Mouse (Mus musculus): Measurements from ENCODE around the gene Cpa1. TPM values are rescaled to one million over a fixed set of nuclear protein-coding genes. Genes with fewer than 3 reads are reported as not detected.

Cpa1 gene
- total and polyA plus RNA-seq, 3 experiments = not detected

DNA sequence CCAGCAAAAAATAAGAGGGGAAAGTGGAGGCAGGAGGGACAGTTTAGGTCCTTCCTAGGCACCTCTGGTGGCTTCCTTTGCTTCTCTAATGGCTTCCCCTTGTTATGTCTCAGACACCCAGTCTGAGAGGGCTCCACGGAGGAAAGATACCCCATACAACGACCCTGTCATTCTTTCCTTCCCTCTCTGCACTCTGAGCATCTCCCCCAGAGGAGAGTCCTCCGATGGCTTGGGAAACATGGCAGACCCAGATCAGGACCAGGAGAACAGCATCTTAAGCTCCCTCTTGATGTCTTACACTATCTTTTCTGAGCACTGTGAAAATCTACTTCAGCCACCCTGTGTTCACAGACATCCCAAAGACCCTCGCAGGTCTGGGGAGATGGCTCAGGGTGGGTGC lies 23.3 kb upstream of the Cpa1 start:
- Histone ChIP-seq H3K27me3 (ENCODE audit: control insufficient read depth in 1 of 2, insufficient read depth in 2 of 2, low read length in 2 of 2) (peaks cover 0 to 2% of the 10 kb centered on the region in 2 experiments; a peak in 1 of 4 replicates), H3K9ac (ENCODE audit: control insufficient read depth, low read depth, low read length, poor library complexity, severe bottlenecking) (no peak overlapping the region), H3K4me3 (ENCODE audit: control insufficient read depth in 1 of 2, insufficient read depth in 1 of 2, low read depth in 2 of 2, low read length in 2 of 2) (no peak overlapping the region), H3K27ac (ENCODE audit: control insufficient read depth, low read depth, low read length) (no peak overlapping the region), H3K79me2 (ENCODE audit: control insufficient read depth, insufficient read depth, low read length, poor library complexity) (no peaks in the 10 kb centered on the region), H3K4me1 (ENCODE audit: control insufficient read depth in 1 of 2, insufficient read depth in 2 of 2, low read length in 2 of 2) (peaks cover 0 to 4% of the 10 kb centered on the region in 2 experiments; a peak in 1 of 4 replicates), H3K9me3 (replicated peaks; ENCODE audit: insufficient read depth, low read length) (no peaks in the 10 kb centered on the region), H3K36me3 (ENCODE audit: control insufficient read depth in 1 of 2, insufficient read depth in 2 of 2, low read length in 2 of 2) (0 out of 4 replicates have a peak, but pooled peaks cover 0 to 2% of the 10 kb centered on the region in 2 experiments)
- TF ChIP-seq ETS1 (IDR thresholded peaks at IDR 0.05; ENCODE audit: low read depth, low read length) (no peak), MYB (IDR thresholded peaks at IDR 0.05; ENCODE audit: low read depth, low read length) (no peak), TCF12 (IDR thresholded peaks at IDR 0.05; ENCODE audit: low read depth, low read length) (no peak), MEF2A (IDR thresholded peaks at IDR 0.05; ENCODE audit: extremely low read depth, insufficient replicate concordance, low read depth, low read length, poor library complexity, severe bottlenecking) (no peak), ZKSCAN1 (IDR thresholded peaks at IDR 0.05; ENCODE audit: low read depth, low read length) (no peak), CTCF (IDR thresholded peaks at IDR 0.05 in 2 of 3, conservative IDR thresholded peaks at IDR 0.05 in 1 of 3; ENCODE audit: control insufficient read depth in 1 of 3, insufficient read depth in 1 of 3, low read depth in 2 of 3, low read length in 3 of 3, poor library complexity in 1 of 3, severe bottlenecking in 1 of 3) (no peak), KAT2A (conservative IDR thresholded peaks at IDR 0.05; ENCODE audit: low read depth, low read length) (no peak), MAX (IDR thresholded peaks at IDR 0.05; ENCODE audit: low read length) (no peak)
- no peak for DNase-seq (ENCODE audit: low read depth, low spot score)

DNA sequence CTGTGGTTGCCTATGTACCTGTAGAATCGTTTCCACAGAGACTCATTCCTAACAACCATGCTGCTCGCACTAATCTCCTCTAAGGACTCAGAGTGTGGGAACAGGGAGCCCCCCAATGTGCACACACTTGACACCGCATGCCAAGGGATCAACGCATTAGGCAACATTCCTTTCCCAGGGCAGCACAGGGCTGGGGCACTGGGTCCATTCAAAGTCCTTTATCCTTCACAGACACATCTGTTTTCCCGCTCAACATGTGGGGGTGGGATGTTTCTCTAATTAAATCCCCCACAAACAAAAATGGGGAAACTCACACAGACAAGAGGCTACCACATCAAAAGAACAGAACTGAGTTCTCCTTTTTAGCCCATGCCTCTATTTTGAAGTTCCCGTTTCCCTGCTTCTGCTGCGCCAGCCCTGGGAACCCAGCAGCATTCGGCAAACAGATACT lies 22.5 kb upstream of the Cpa1 start:
- TF ChIP-seq CTCF (IDR thresholded peaks at IDR 0.05 in 2 of 3, conservative IDR thresholded peaks at IDR 0.05 in 1 of 3; ENCODE audit: control insufficient read depth in 1 of 3, insufficient read depth in 1 of 3, low read depth in 2 of 3, low read length in 3 of 3, poor library complexity in 1 of 3, severe bottlenecking in 1 of 3) = no peak
- TF ChIP-seq EP300 (IDR thresholded peaks at IDR 0.05; ENCODE audit: low read depth in 1 of 2, low read length in 2 of 2) = peak in 1 of 2 experiments; percentile 17; a peak in 1 of 4 replicates
- TF ChIP-seq MYB (IDR thresholded peaks at IDR 0.05; ENCODE audit: low read depth, low read length) = no peak
- TF ChIP-seq MAFK (IDR thresholded peaks at IDR 0.05; ENCODE audit: borderline replicate concordance, low read depth, low read length) = no peak
- TF ChIP-seq RAD21 (IDR thresholded peaks at IDR 0.05; ENCODE audit: low read depth, low read length) = no peak
- H3K79me2 ChIP-seq (ENCODE audit: control insufficient read depth, insufficient read depth, low read length, poor library complexity) = no peaks in the 10 kb centered on the region
- no peak overlapping the region for H3K4me3 ChIP-seq (ENCODE audit: control insufficient read depth in 1 of 2, insufficient read depth in 1 of 2, low read depth in 2 of 2, low read length in 2 of 2)
- H3K36me3 ChIP-seq (ENCODE audit: control insufficient read depth in 1 of 2, insufficient read depth in 2 of 2, low read length in 2 of 2) = 0 out of 4 replicates have a peak, but pooled peaks cover 0 to 2% of the 10 kb centered on the region in 2 experiments
- DNase-seq (ENCODE audit: low read depth, low spot score) = peak; percentile 56
- H3K27me3 ChIP-seq (ENCODE audit: control insufficient read depth in 1 of 2, insufficient read depth in 2 of 2, low read length in 2 of 2) = peaks cover 0 to 2% of the 10 kb centered on the region in 2 experiments; a peak in 1 of 4 replicates
- no peaks in the 10 kb centered on the region for H3K9me3 ChIP-seq (replicated peaks; ENCODE audit: insufficient read depth, low read length)
- no peak overlapping the region for H3K27ac ChIP-seq (ENCODE audit: control insufficient read depth, low read depth, low read length)
- H3K9ac ChIP-seq (ENCODE audit: control insufficient read depth, low read depth, low read length, poor library complexity, severe bottlenecking) = no peak overlapping the region
- H3K4me1 ChIP-seq (ENCODE audit: control insufficient read depth in 1 of 2, insufficient read depth in 2 of 2, low read length in 2 of 2) = peaks cover 0 to 4% of the 10 kb centered on the region in 2 experiments; a peak in 1 of 4 replicates
